Mouse (Mus musculus) kidney, embryonic 14.5 days (tissue): Measurements from ENCODE around the gene Bglap2. TPM values are rescaled to one million over a fixed set of nuclear protein-coding genes. Genes with fewer than 3 reads are reported as not detected.

Experiments
- polyA plus RNA-seq: library from polyadenylated mRNA; unstranded; fragments of >200 nt; fragmentation: Nextera tagmentation; extraction: Ambion mirVana; gene quantifications from 2 replicates; pipeline ENCODE4 v1.2.1, GENCODE M21; 2014

Bglap2 gene
- polyA plus RNA-seq, 1 experiment from 2014 or later: not detected

Other genes with a start within 250 kb of the Bglap2 start
- 12.6 and 21.8 TPM in 2 replicates for gene Mef2d, start 236.3 kb downstream of the Bglap2 start, polyA plus RNA-seq
- gene Rhbg, start 124.0 kb downstream of the Bglap2 start, polyA plus RNA-seq: 2.2 and 3.7 TPM in 2 replicates
- gene Gm38392, start 91.5 kb downstream of the Bglap2 start, polyA plus RNA-seq: 0.79 TPM in 1 of 2 replicates, not detected in the other
- 15.4 and 20.0 TPM in 2 replicates for gene Tsacc, start 81.7 kb downstream of the Bglap2 start, polyA plus RNA-seq
- 603 and 679 TPM in 2 replicates for gene Cct3, start 81.6 kb downstream of the Bglap2 start, polyA plus RNA-seq
- 114 and 138 TPM in 2 replicates for gene Glmp, start 53.7 kb downstream of the Bglap2 start, polyA plus RNA-seq
- 3.4 and 5.5 TPM in 2 replicates for gene Tmem79, start 42.6 kb downstream of the Bglap2 start, polyA plus RNA-seq
- 36.5 and 47.4 TPM in 2 replicates for gene Smg5, start 42.4 kb downstream of the Bglap2 start, polyA plus RNA-seq
- 7.9 and 8.5 TPM in 2 replicates for gene Paqr6, start 14.1 kb downstream of the Bglap2 start, polyA plus RNA-seq
- 0.28 TPM in 1 of 2 replicates, not detected in the other for gene Bglap3, start 6.0 kb downstream of the Bglap2 start, polyA plus RNA-seq
- 0.57 TPM in 1 of 2 replicates, not detected in the other for gene Bglap, start 5.8 kb upstream of the Bglap2 start, polyA plus RNA-seq
- gene Pmf1, start 31.6 kb upstream of the Bglap2 start, polyA plus RNA-seq: 169 and 181 TPM in 2 replicates
- gene Slc25a44, start 46.4 kb upstream of the Bglap2 start, polyA plus RNA-seq: 13.1 and 19.4 TPM in 2 replicates
- gene Sema4a, start 82.5 kb upstream of the Bglap2 start, polyA plus RNA-seq: 5.7 and 10.0 TPM in 2 replicates
- gene Lmna, start 131.3 kb upstream of the Bglap2 start, polyA plus RNA-seq: 41.6 and 55.7 TPM in 2 replicates
- 31.6 and 32.2 TPM in 2 replicates for gene Mex3a, start 153.7 kb upstream of the Bglap2 start, polyA plus RNA-seq
- gene Rab25, start 169.6 kb upstream of the Bglap2 start, polyA plus RNA-seq: 14.2 and 16.7 TPM in 2 replicates
- 81.7 and 165 TPM in 2 replicates for gene Lamtor2, start 174.4 kb upstream of the Bglap2 start, polyA plus RNA-seq
- 51.4 and 73.4 TPM in 2 replicates for gene Ubqln4, start 175.1 kb upstream of the Bglap2 start, polyA plus RNA-seq
- 260 and 303 TPM in 2 replicates for gene Ssr2, start 197.2 kb upstream of the Bglap2 start, polyA plus RNA-seq
- 110 and 127 TPM in 2 replicates for gene Arhgef2, start 227.3 kb upstream of the Bglap2 start, polyA plus RNA-seq